Mouse (Mus musculus): ENCODE results near the gene Map3k5. TPM values are rescaled to one million over a fixed set of nuclear protein-coding genes. Genes with fewer than 3 reads are reported as not detected.

The Map3k5 gene
- total RNA-seq, 2 experiments from 2014 or later = 16.9 to 22.4 TPM

DNA sequence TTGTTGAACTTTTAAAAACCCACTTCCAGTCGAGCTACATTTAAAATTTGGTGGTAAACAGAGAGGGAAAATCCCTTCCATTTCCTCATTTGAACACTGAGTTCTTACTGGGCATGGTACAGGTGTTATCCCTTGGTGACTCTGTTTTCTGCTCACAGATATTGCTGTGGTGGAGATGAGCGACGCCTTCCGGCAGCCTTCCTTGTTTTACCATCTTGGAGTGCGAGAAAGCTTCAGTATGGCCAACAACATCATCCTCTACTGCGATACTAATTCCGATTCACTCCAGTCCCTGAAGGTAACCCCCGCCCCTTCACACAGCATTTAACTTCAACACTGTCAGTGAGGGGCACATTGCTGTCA lies 66.1 kb downstream of the Map3k5 start:
- no peak for ATAC-seq (replicated peaks; ENCODE audit: poor library complexity, severe bottlenecking)

DNA sequence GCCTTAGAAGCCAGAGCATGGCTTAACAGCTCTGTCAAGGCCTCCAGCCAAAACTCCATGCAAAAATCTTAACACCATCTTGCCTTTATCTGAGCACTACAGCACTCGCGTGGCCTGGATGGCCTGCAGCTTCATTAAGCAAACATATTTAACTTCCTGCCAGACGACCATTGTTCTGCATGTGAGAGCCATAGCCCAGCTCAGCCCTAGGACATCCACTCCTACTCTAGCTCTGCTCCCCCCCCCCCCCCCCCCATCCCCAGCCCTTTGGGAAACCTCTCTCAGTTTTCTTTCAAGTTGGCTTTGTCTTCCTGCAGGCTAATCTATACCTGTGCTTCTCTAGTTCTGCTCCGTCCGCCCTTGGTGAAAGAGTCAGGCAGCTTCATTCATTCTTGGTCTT lies 67.7 kb downstream of the Map3k5 start:
- ATAC-seq (replicated peaks; ENCODE audit: poor library complexity, severe bottlenecking) = no peak

DNA sequence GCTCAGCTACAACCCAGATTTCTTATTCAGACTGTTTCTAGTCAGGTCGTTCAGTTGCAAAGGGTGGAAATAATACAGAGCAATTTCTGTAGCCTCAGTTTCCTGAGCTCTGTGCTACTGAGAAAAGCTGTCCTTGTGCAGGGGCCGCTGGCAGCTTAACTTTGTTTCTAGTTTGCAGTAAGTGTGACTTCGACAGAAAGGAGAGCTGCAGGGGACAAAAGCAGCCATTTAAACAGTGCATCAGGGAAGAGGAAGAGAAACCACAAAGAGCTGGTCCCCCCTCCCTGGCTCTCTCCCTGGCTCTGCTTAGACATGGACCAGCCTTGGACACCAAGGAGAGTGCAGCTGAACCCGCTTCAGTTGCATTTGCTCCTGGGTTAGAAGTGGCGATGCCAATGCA lies 68.7 kb downstream of the Map3k5 start:
- peak; percentile 77 for ATAC-seq (replicated peaks; ENCODE audit: poor library complexity, severe bottlenecking)

DNA sequence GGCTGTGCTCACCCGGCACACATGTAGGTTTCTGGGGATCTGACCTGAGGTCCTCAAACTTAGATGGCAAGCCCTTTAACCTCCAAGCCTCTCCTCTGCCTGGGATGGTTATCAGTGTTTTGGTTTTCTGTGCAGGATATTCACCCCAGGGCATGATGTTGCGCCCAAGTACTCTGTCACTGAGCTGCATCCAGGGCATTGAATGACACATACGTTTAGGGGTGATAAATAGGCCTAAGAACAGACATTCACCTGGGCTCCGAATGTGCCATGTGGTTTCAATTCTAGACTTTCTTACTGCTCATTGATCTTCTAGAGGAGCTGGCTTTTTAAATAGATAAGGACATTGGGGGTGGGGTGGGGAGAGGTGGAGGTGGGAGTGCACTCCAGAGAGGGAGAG lies 70.5 kb downstream of the Map3k5 start:
- no peak for ATAC-seq (replicated peaks; ENCODE audit: poor library complexity, severe bottlenecking)

DNA sequence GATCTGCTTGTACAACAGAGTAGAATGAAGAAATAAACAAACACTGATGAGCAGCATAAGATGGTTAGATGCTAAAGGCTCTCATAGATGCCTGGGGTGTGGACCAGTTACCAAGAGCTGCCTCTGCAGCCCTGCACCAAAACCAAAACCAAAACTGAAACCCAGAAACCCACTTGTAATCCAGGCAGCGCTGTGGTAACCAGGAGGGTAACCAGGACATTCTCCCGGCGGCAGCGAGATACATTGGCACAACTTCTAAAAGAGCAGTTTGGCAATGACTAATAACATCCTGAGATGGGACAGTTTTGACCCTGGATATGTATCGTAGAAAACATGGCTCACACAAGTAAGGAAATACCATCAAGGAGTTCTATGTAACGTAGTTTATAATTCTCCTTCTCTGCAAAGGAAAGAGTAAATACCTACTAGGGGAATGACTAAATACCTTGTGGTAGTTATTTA lies 71.2 kb downstream of the Map3k5 start:
- ATAC-seq (replicated peaks; ENCODE audit: poor library complexity, severe bottlenecking) = peak; percentile 65

DNA sequence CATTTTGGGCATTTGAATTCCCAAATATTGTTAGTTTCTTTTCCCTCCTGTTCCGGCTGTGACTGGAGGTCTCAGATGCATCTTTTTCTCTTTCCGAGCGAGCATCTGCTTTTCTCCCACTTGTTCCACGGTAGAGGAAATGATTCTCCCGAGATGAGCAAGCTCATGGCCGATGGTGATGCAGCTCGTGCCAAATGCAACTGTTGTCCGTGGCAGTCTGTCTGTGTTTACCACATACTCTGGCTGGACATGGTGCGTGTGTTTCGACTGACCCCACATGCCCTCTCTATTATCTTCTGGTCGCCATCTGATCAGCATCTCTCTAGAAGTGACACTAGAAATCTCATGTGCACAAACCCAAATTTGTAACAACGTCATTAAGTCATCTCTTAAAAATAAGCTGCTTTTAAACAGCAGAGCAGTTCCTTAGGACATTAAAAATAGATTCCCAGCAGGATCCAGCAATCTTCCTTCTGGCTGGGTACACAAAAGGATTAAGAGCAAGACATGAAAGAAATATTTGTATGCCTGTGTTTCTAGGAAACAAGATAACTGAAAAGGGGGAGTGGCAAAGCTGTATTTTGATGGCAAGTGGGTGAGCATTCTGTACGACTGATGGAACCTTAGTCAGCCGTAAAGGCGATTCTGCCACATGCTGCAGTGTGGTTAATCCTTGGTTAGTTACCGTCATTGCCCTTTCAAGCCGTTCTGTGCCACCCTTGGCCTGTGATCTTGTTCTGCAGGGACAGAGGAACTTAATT lies 72.2 kb downstream of the Map3k5 start:
- ATAC-seq (replicated peaks; ENCODE audit: poor library complexity, severe bottlenecking) = no peak

DNA sequence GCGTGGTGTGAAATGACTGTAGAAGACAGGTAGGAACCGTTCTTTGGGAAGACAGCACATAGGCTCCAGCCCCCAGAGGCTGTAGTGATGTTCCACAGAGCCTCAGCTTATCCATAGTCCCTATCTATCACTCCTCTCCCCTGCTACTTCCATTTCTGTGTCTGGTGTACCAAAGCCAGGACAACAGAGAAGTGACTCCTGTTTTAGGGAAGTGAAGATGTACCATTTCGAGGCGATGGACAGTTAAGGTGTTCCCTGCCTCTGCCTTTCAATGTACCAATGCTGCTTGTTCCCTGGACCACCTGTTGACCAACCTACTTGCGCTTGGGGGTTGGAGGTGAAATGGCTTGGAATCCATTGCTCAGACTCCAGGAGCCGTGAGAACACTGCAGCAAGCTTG lies 75.0 kb downstream of the Map3k5 start:
- ATAC-seq (replicated peaks; ENCODE audit: poor library complexity, severe bottlenecking) = peak; percentile 90

DNA sequence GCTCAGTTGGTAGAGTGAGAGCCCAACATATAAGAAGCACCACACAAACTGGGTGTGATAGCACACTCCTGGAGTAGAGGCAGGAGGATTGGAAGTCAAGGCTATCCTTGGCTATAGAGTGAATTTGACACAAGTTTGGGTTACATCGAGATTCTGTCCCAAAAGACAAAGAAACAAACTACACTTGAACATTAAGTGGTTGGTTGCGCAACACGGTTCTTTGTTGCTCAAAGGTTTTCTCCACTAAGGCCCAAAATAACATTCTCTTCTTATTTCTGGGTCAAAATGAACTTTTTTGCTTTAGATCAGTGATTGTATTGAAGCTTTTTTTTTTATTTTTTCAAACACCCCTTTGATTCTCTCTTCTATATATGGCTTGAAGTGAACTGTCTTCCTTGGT lies 75.7 kb downstream of the Map3k5 start:
- ATAC-seq (replicated peaks; ENCODE audit: poor library complexity, severe bottlenecking) = 0 out of 2 replicates have a peak, but pooled peaks have one; percentile 23

DNA sequence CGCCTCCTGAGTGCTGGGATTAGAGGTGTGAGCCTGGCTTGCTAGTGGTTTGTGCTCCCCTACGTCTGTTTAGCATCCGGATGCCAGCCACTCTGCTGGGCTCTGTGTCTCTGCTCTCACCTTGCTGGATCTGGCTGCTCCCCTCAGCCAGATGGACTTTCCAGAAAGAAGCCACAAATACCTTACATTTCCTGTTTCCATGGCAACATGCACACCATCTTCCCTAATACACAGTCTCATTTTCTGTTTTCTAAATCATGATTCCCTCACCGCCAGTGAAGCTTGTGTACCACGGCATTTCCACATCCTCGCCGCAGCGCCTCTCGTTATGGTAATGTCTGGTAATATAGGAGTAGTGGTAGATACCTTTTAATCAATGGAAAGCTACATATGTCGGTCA lies 84.1 kb downstream of the Map3k5 start:
- no peak for ATAC-seq (replicated peaks; ENCODE audit: poor library complexity, severe bottlenecking)

DNA sequence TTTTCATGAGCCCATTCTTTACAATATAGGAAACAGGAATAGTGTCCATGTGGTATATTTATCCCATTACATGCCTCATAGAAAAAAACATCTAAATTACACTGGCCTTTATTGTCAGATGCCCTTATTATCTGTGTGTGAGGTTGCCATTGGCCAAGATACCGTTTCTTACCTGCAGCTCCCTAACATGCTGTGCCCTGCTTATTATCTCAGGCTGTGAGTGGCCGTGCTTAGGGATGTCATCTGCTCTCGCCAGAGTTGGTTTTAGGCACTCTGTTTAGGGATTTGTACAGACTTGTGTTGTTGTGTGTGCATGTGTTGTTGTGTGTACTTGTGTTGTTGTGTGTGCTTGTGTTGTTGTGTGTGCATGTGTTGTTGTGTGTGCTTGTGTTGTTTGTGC lies 84.5 kb downstream of the Map3k5 start:
- no peak for ATAC-seq (replicated peaks; ENCODE audit: poor library complexity, severe bottlenecking)

DNA sequence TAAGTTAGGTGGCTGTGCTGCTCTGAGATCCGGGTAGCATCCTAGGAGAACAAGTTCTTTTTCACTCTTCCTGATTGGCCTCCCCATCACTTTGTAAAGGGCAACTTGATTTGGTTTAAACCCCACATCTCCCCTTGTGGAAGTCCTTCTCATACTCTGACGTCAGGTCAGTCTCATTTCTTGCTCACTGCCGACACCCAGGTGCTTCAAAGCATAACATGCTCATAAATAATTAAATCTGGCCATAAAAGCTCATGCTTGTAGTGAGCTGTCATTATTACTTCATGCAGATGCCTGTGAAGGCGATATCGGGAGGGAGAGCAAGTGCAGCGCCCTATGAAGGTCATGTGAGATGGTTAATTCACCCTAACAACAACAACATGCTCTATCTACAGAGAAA lies 87.0 kb downstream of the Map3k5 start:
- no peak for ATAC-seq (replicated peaks; ENCODE audit: poor library complexity, severe bottlenecking)

DNA sequence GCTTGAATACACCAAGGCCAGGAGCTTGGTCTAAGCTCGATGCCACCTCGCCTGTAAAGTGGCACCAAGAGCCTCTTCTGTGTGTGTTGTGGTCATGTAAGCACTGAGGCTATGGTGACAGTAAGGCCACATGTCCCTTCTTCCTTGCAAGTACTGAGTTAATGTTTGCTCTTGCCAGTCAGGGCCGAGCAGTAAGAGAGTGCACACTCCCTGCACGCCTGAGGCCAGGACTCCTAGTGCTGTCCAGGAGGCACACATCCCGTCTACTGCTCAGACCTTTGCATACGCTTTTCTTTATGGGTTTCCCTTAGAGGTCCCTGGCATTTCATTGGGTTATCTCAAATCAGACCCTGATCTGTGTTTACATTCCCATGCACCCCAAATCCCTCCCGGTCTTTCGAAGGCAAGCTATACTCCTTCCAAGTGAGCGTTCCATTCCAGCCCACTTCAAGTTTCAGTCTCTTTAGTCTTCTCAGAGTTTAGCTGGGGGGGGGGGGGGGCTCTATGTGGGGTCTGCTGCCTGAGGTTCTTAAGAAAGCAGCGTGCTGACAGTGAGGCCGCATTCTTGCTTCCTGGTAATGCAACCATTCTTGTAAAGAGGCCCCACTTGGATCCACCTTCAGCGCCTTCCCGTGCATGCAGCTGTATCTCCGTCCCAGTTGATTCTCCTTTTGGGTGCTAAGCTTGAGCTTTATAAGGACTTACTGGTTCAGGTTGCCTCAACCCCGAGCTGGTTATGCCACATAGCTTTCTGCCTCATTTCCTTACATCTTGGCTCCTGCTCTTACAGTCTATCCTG lies 87.6 kb downstream of the Map3k5 start:
- ATAC-seq (replicated peaks; ENCODE audit: poor library complexity, severe bottlenecking) = no peak

DNA sequence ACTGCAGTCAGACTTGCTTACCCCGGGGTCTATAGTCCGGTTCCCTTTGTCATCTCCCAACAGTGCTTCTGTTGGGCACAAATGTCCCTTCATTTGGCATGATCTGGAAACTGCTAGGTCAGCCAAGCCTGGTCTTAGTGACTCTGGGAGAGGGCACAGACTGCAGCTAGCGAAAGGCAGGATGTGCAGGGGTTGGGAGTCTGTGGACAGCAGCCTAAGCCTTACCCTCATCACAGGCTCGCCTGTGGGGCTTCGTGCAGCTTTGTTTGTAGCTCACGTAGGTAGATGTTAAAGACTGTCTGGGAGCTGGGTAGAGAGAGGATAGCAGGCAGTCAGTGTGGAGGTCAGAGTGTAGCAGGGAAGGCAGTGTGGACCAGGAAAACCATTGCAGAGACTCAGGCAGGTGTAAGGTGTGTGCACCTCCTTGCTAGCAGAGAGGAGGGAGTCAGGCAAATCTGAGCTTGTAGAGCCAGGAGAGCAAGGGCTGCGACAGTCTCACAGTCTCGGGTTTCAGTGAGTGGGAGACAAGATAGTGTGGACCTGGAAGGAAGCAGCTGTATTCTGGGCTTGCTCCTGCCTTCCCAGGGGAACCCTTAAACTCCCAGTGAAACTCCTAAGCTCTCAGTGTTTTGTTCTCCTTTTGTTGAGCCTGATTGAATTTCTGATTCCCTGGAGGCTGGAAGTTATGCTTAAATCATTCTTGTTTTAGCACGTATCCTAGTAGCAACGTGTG lies 88.5 kb downstream of the Map3k5 start:
- no peak for ATAC-seq (replicated peaks; ENCODE audit: poor library complexity, severe bottlenecking)

DNA sequence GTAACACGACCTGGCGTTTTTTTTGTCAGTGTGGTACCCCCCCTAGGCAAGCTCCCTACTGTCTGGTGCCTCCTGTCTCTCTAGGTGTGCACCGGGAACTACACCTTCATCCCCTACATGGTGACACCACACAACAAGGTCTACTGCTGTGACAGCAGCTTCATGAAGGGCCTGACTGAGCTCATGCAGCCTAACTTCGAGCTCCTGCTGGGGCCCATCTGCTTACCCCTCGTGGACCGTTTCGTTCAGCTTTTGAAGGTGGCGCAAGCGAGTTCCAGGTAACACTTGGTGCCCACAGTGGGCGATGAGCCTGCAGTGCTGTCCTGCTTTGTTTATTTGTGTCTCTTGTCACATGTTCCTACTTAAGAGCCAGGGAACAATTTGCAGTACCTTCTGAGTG lies 89.3 kb downstream of the Map3k5 start:
- ATAC-seq (replicated peaks; ENCODE audit: poor library complexity, severe bottlenecking) = no peak

DNA sequence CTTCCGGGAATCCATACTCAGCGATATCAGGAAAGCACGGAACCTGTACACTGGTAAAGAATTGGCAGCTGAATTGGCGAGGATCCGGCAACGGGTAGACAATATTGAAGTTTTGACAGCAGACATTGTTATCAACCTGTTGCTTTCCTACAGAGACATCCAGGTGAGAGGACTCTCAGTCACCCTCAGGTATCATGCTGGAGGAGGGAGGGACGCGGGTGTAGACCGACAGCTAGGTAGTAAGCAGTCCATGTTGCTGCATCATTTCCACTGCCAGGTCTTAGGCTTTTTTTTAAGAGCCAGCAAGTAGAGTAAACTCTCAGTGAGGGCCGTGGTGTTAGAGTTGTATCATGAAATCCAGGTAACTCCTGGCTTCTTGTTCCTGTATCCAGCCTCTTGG lies 90.6 kb downstream of the Map3k5 start:
- no peak for ATAC-seq (replicated peaks; ENCODE audit: poor library complexity, severe bottlenecking)

DNA sequence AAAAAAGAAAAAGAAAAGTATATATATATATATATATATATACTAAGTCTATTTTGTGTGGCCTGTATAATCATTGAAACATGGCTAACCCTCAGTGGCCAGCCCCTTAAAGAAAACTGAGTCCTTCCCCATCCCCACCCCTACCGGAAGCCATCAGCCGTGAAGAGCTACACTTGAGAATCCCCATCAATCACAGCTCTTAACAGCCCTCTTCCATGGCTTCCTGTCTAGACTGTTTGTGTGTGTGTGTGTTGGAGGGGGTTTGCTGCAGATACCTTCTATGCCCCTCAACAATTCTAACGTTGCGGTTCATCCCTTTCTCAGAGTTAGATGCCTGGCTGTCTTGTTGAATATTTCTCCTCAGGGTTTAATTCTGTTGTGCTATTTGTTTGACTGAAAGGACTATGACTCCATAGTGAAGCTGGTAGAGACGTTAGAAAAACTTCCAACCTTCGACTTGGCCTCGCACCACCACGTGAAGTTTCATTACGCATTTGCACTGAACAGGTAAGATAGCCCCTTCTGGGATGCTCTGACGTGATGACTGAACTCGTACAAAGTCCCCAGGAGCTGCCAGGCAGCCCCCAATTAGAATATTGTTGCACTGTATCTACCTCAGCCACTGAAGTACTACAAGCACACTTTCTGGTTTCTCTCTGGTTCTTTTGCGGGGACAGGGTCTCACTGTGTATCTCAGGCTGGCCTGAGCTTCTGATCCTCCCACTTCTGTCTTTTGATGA lies 91.7 kb downstream of the Map3k5 start:
- no peak for ATAC-seq (replicated peaks; ENCODE audit: poor library complexity, severe bottlenecking)

DNA sequence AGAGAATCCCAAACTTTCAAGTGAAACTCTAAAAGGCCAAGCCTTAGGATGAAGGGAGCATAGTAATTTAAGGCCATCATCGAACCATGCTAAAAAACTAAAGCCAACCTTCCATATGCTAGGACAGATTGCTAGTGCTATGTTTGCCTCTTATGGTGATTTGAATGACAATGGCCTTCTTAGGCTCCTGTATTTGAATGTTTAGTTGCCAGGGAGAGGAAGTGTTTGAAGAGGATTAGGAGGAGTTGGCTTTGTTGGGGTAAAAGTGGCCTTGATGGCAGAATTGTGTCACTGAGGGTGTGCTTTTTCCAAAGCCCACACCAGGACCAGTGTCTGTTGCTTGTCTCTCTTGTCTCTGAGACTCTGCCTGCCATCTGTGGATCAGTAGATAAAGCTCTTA lies 96.4 kb downstream of the Map3k5 start:
- ATAC-seq (replicated peaks; ENCODE audit: poor library complexity, severe bottlenecking) = no peak

DNA sequence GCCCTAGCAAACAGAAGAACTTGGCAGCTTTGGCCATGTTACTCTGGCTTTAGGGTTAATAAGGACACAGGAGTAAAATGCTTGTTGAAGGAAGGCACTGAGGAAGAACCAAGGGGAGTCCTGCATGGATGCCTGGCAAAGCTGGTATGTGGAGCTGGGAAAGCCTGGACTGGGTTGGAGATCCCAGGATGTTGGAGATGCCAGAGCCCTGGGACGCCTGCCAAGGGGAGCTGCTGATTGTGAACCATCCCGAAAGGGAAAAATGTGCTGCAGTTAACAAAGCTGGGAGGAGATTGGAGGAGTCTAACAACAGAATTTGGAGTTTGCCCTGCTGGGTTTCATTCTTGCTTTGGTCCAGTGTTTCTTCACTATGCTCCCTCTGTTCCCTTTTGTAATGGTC lies 97.7 kb downstream of the Map3k5 start:
- no peak for ATAC-seq (replicated peaks; ENCODE audit: poor library complexity, severe bottlenecking)

DNA sequence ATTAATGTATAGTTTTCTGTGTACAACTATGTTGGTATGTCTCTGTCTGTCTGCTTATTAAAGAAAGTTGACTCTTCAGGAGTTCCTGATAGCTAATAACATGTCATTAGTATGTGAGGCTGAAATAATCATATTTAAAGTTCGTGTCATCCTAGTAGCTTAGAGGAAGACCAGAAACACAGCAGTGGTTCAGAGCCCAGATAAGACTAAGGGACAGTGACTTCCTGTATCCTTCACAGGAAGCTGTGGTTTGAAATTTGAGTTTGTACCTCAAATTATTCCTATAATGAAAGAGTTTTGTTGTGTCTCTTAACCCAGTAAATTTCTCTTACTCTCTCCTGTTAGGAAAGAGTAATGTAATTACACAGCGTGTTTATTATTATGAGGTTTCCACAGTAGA lies 102.1 kb downstream of the Map3k5 start:
- ATAC-seq (replicated peaks; ENCODE audit: poor library complexity, severe bottlenecking) = peak; percentile 68

DNA sequence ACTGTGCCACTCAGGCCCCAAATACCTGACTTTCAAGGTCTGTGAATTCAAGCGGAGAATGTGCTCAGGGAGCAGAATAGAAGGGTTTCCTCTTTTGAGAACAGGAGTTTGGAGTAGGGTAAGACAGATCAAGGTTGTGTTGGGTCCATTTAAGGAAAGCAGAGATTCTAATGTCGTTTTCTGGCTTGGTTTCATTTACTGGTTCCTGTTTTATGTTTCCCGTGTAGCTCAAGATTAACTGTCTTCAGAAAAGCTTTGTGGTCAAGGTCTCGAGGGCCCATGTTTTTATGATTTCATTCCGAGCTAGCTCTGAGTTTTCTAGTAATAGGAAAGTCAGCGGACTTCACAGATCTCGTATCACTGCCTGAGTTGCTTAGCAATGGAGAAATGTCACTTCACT lies 102.6 kb downstream of the Map3k5 start:
- peak; percentile 85 for ATAC-seq (replicated peaks; ENCODE audit: poor library complexity, severe bottlenecking)

Data from granulocyte monocyte progenitor cell, adult 5-6 weeks (primary cell).